Mouse (Mus musculus): Measurements from ENCODE around the gene Ephx4.

The Ephx4 gene

DNA sequence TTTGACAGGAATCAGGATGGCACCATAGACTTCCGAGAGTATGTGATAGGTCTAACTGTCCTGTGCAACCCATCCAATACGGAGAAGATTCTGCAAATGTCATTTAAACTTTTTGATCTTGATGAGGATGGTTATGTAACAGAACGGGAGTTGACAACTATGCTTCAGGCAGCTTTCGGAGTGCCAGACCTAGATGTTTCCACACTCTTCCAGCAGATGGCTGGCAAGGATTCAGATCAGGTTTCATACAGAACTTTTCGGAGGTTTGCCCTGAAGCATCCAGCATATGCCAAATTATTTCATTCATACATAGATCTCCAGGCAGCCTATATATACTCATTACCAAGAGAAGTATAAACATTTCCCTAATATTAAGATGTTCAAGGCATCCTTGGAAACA, 31.5 kb downstream of the Ephx4 start:
- DNase-seq (ENCODE audit: low spot score): no peak

DNA sequence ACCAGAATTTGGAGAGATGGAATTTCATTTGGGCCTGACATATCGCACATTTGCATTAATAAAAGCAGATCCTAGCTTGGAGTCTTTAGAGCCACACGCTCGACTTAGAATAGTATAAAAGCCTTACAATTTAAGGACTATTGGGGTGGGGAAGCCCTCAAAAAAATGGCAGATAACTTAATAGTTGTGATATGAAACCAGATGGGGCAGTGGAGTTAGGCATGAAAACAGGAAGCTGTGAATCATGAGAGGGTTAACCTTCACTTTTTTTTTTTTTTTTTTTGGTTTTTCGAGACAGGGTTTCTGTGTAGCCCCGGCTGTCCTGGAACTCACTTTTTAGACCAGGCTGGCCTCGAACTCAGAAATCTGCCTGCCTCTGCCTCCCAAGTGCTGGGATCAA, 33.6 kb downstream of the Ephx4 start:
- DNase-seq (ENCODE audit: low spot score): no peak

DNA sequence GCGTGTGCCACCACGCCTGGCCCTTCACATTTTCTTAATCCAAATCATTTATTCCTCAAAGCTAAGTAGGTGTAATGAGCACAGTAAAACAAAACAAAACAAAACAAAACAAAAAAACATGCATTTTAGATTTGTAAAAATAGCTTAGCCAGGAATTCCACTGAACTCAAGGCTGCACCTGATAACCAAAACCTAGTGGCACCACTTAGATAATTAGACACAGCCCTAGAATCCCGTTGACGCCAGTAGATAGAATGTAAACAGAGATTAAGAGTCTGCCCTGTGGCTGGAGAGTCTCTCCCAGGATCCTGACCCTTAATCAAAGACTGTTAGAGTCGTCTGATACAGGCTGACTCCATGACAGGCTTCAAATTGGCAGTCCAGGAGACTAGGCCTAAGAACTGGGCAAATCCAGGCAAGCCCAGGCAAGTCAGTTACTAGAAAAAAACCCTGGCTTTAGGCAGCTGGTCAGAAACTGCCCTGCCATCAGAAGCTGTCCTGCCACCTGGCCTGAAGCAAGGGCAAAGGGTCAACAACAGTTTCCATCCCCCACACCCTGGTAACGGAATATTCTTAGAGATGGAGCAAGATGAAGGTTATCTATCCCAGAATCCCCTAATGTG, 34.2 kb downstream of the Ephx4 start:
- peak; percentile 1 for DNase-seq (ENCODE audit: low spot score)

DNA sequence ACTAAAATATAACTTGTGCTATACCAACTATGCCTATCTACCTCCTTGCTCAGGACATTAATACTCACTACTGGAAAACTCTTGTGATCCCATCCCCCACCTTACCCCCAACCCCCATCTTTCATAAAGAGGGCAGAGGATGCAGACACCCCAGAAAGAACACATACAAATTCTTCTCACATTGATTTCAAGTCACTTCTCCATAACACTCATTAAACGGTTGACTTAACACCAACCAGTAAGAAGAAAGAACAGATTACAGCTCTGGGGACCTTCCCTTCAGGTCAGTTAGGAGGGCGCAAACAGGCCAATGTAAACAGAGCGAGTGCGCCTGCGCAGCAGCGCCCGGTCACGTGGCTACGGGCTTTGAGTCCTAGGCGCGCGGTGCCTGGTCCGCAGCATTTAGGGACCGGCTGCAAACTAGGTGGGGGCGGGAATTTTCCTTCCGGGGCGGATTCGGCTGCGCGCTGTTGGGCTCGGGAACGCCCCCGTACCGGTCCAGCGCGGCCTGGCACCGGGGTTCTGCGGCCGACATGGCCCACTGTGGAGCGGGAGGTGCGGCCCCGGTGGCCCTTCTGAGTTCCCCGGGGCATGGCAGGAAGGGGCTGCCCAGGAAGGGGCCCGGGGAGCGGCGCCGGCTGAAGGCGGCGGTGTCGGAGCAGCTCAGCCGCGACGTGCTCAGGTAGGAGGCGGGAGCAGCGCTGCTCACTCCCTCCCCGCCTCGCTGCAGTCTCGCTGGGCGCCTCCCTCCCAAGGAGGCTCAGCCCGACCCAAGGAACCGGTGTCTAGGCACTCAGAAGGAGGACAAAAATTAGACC, 35.1 kb downstream of the Ephx4 start, which contains the start of gene Btbd8:
Gene Btbd8 (plus strand): TSS at position 534 of the 818 bp plus-strand sequence.
- DNase-seq (ENCODE audit: low spot score): peak; percentile 96

DNA sequence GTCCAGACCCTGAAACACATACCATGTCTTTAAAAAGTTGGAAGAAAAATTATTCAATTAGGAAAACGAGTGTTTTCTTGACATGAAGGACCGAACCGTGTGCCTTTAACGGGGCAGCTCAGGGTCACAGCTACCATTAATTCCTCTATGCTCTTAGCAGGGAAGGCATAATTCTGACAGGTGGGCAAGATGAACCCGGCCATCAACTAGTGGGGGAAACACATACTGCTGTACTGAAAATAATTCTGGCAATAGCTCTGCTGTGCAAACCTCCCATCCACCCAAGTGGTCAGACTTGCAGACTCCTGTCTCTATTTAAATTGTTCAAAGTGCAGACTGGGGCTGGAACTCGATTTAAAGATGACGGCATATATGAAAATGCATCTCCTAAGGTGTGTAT, 35.8 kb downstream of the Ephx4 start:
- DNase-seq (ENCODE audit: low spot score): no peak

DNA sequence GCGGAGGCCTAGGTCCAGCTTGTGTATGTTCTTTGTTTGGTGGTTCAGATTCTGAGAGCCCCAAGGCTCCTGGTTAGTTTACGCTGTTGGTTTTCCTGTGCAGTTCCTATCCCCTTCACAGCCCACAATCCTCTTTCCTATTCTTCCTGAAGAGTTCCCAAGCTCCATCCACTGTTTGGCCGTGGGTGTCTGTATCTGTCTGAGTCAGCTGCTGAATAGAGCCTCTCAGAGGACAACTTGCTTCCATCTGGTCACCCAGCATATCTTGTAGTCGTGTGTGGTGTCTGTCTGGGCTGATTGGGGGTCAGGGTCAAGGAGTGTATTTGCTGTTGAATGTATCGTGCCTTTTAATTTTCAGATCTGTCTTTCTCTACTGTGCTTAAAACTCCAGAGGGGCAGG, 39.3 kb downstream of the Ephx4 start:
- DNase-seq (ENCODE audit: low spot score): no peak

DNA sequence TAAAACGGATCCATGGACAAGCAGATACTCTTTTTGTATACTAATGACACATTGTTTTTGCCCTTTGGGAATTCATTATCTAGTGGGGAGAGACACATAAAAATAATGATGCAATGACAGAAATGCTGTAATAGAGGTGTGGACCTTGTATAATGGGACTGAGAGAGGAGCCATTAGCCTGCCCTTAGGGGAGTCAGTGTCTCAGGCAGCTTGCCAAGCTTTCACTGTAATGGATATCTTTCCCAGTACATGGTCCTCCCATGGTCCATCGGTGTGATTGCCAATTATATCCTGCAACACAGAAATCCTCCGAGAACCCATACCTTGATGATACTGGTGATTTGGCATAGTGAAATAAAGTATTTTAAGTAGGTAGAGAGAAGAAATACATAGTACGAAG, 41.7 kb downstream of the Ephx4 start:
- no peak for DNase-seq (ENCODE audit: low spot score)

DNA sequence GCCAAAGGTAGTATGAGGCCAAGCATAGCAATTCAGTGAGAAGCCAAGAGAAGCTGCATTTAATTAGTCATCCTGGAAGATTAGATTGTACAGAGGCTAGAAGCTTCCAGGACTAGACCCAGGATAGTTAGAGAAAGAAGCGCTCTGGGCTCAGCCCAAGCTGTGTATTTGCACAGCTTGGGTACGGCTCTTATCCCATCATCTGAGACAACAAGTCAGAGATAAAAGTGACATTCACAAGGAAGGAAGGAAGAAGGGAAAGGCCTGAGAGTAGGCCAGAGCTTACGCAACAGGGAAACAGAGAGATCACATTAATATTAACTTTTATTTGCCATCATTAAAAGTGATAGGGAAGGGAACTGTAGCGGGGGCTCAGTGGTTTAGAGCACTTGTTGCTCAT, 45.4 kb downstream of the Ephx4 start:
- DNase-seq (ENCODE audit: low spot score): no peak

DNA sequence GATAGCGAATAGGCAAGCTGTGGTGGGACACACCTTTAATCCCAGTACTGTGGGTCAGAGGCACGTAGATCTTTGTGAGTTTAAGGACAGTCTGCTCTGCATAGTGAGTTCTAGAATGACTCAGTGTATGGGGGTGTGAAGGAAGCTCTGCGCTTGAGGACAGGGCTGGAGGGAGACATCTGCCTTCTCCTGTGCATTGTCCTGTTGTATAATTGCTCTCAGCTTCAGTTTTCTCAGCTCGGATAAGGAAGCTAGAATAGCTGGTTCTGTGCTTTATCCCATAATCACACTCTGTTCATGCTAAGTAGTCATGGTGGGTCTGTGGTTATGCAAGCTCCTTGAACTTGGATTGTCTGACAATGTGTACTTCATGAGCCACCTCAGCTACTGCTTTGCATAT, 46.2 kb downstream of the Ephx4 start:
- DNase-seq (ENCODE audit: low spot score): no peak

DNA sequence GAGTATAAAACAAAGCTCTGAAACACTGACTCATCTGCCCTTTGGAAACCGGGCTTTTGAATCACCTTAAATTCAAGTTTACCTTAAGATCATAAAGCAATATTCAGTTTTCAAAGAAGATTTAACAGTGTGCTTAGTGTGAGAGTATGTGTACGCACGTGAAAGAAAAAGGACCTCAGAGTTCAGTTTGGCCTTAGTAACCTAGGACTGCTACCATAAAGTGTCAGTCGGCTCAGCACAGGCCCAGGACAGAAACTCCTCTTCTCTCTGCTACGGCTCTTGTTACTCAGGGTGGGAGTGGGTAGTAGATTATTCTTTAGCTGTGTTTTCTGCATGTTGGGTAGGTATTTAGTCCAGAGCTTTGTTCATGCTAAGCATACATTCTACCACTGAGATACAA, 47.1 kb downstream of the Ephx4 start:
- no peak for DNase-seq (ENCODE audit: low spot score)

DNA sequence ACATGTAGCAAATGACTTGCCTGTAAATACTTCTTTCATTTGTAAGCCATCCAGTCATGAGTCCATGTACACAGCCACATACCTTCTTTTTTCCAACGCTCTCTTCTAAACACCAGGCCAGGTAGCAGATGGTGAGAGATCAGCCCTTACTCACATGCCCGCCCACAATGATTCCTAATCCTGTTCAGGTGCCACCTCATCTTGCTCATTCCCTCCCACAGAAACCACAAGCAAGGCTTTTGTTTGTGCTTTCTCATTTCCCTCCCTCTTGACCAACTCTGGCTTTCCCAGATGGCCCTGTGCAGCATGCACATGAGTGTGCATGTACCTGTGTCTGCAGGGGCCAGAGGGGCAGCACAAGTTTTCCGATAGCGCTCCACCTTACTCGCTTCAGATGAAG, 47.8 kb downstream of the Ephx4 start:
- DNase-seq (ENCODE audit: low spot score): no peak

DNA sequence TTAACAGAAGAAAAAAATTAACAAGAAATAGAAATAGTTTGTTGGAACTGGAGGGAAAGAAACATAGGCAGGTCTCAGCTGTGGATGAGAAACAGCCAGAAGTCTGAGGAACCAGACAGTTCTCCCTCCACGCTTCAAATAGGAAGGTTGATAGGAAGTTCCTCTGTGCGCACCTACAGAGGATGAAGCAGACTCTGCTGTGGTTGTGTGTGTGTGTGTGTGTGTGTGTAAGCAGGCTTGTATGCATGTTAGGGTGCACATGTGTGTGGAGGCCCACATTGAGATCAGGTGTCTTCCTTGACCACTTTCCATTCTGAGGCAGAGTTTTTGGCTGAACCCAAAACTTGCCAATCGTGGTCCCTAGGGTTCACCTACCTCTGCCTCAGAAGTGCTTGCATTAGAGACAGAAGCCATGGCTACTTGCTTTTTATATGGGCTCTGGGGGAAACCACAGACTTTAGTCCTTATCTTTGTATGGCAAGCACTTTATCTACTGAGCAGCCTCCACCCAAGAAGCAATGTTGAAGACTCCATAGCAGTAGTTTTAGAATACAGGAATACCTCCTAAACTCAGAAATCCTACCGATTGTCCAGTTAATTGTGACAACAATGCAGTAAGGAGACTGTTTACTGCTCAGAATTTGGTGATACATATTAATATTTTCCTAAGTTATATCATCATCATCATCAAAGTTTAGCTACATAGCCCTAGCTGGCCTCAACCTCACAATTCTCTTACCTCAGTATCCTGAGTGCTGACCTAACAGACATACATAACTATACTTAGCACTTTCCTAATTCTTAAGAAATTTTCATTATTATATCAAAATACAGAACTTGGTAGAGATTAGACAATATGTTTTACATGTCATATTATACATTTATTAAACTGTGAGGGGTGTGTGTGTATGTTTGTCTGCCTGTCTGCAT, 59.9 kb downstream of the Ephx4 start:
- no peak for DNase-seq (ENCODE audit: low spot score)

DNA sequence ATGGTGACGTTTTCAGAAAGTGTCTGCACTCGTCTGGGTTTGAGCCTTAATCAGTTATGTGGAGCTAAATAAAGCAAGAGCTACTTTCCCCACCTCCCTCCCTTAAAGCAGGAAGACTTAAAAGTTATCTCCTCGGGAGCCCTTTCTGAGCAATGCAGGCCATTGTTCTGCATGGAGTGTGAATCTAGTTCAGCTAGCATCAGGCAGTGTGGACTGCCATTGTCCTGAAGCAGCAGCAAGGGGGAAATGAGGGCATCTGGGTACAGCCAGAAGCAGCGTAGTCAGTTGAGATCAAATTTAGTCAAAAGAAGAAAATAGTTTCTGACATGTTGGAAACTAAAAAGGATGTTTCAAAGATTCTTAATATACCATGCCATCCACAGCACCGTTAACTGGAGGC, 64.0 kb downstream of the Ephx4 start:
- no peak for DNase-seq (ENCODE audit: low spot score)

DNA sequence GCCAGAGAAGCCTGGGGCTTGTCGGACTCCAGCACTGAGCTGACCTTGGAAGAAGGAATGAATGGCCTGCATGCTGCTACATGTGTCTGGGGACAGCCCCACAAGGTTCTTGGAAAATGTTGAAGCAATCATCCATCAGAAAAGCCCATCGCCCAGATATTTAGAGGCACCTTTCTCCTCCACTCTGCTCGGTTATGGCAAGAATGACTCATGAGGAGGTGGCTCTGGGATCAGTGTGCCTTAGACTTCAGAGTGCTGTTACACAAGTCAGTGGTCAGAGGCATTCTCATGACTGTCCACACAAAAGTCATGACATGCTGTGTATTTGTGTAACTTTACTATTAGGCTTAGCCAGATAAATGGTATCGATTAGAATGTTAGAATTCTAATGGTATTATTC, 64.6 kb downstream of the Ephx4 start:
- DNase-seq (ENCODE audit: low spot score): no peak

DNA sequence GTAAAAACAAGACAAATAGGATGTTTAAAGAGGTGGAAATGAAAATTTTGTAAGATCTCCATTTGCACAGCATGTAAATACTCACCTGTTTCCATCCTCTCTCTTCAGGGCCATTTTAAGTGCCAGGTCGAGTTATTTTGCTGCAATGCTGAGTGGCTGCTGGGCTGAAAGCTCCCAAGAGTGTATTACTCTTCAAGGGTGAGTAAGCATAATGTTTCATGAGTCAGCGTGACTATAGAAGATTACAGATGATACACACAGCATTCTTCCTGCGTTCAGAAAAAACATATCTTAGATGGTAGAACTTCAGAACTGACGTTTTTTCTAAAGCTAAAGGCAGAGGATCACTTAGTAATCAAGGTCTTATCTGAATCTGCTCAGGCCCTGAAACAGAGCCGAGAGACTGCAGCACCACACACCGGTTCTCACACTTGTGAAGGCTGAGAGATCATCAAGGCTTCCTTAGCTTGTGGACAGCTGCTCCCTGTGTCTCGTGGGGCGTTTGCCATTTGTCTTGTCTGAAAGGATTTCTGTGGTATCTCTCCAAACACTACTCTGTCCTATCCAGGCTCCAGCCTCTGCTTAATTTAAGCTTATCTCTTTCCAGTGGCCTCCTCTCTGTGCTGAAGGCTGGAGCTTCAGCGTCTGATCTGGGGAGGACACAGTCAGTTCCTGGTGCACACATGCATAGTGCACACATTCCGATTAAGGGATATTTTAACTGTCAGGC, 68.2 kb downstream of the Ephx4 start:
- no peak for DNase-seq (ENCODE audit: low spot score)
